Mouse (Mus musculus) heart, adult 2 months (tissue): Measurements from ENCODE around the gene Dcaf17.

ENCODE experiments used
- CTCF ChIP-seq: fragments of 200-600 bp; IDR thresholded peaks from 2 replicates; pipeline ENCODE4 v1.8.1; 2022; ENCODE audit warnings: antibody characterized with exemption, mild to moderate bottlenecking, moderate library complexity
- POLR2A ChIP-seq: fragments of 200-500 bp; IDR thresholded peaks from 2 replicates; pipeline ENCODE4 v1.6.1; 2011; ENCODE audit warnings: mild to moderate bottlenecking, low read depth, low read length, control low read depth; ENCODE audit not compliant: insufficient read depth

DNA sequence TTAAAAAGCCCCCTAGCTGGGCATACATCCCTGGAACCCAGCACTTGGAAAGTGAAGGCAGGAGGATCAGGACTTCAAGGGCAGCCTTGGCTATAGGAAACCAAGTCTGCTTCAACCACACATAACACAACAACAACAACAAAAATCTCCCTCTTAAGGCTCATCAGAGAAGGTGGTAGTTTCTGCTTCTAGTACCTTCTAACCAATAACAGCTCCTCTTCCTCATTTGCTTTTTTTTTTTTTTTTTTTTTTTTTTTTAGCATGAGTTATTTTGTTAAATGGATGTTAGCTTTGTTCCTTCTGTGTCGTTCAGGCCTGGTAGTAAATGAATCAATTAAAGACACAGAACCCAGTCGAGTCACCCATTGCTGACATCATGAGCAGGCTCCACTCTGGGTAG lies 52.1 kb downstream of the Dcaf17 start:
- TF ChIP-seq CTCF = no peak
- TF ChIP-seq POLR2A = no peak
